Mouse (Mus musculus): ENCODE data around the gene Wnk2. TPM values are rescaled to one million over a fixed set of nuclear protein-coding genes. Genes with fewer than 3 reads are reported as not detected.

Gene Wnk2
- polyA plus RNA-seq (2016; fragmentation: Nextera tagmentation; extraction: Ambion mirVana), result 4.3 and 6.9 TPM in 2 replicates

- Histone ChIP-seq H3K27ac (replicated peaks) (peak within 1 kb of the TSS; percentile 84), H3K4me3 (peak within 1 kb of the TSS; percentile 92), H3K9me3 (replicated peaks) (no peaks in the 10 kb centered on the region), H3K4me1 (peaks cover 46% of the 10 kb centered on the region), H3K27me3 (ENCODE audit: low read depth, poor library complexity, severe bottlenecking) (peaks cover 70% of the 10 kb centered on the region), H3K36me3 (no peaks in the 10 kb centered on the region)
- 2% methylated on average over 22 of the region's 43 CpGs for WGBS
- peak; percentile 68 for DNase-seq (ENCODE audit: low spot score)
Measured at GRCm38 (mm10) chr13:49147858-49148226, at the start of gene Wnk2. Gene Wnk2, minus strand, starts transcription at chr13:49148014.

DNA sequence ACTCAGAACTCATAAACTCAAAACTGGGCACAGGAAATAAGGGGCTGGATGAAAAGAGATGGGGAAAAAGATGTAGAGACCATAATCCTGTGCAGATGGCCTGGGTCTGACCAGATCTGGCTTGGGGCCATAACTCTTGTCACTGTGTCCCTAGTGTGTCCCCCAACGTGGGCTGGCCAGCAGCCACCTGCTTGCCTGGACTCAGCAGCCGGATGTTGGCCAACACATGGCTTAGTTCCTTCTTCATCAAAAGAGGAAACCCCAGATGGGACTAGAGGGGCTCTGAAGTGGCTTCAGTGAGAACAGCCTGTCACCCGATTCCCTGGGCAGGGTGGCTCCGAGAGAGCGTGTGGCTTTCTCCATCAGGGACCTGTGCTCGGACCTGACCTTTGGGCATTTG is 49.0 kb upstream of the Wnk2 start:
- Histone ChIP-seq H3K36me3 (0 out of 2 replicates have a peak, but pooled peaks cover 4% of the 10 kb centered on the region), H3K9me3 (replicated peaks) (no peaks in the 10 kb centered on the region), H3K27ac (replicated peaks) (no peak overlapping the region), H3K4me3 (no peak overlapping the region), H3K4me1 (peaks cover 13% of the 10 kb centered on the region), H3K27me3 (ENCODE audit: low read depth, poor library complexity, severe bottlenecking) (no peaks in the 10 kb centered on the region)
- peak; percentile 10 for DNase-seq (ENCODE audit: low spot score)
- WGBS, result 86% methylated on average over 6 of the region's 6 CpGs

- 83% methylated on average over 5 of the region's 5 CpGs for WGBS
- Histone ChIP-seq H3K27me3 (ENCODE audit: low read depth, poor library complexity, severe bottlenecking) (no peaks in the 10 kb centered on the region), H3K4me3 (no peak overlapping the region)
Measured at GRCm38 (mm10) chr13:49196211-49196610, 48.4 kb upstream of the Wnk2 start.

DNA sequence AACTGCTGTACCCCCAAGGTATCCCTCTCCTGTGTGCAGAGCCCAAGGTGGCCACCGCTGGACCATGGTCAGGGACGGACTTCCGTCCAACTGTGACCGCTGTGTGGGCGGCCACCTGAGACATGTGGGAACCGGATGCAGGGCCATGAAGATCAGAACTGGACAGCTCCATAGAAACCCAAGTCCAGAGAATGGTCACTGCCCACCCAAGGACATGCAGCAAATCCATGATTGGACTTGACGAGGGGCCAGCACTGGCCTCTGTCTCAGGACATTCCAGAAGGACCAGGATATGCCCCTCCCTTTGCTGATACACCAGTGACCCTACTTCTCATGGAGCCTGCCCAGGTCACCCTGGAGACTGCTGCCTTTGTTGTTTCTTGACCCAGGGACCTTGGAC is 47.8 kb upstream of the Wnk2 start:
- DNase-seq (ENCODE audit: low spot score), result no peak

More at GRCm38 (mm10) chr13:49196211-49196610, 48.4 kb upstream of the Wnk2 start:
- Histone ChIP-seq H3K9me3 (replicated peaks) (no peaks in the 10 kb centered on the region), H3K4me1 (peaks cover 16% of the 10 kb centered on the region), H3K36me3 (0 out of 2 replicates have a peak, but pooled peaks cover 4% of the 10 kb centered on the region), H3K27ac (replicated peaks) (no peak overlapping the region)
- no peak for DNase-seq (ENCODE audit: low spot score)

GRCm38 (mm10) chr13:49194811-49195210 is 47.0 kb upstream of the Wnk2 start:
- no peak overlapping the region for H3K4me3 ChIP-seq
- peaks cover 17% of the 10 kb centered on the region for H3K4me1 ChIP-seq
- no peak for DNase-seq (ENCODE audit: low spot score)
- H3K36me3 ChIP-seq, result 0 out of 2 replicates have a peak, but pooled peaks cover 4% of the 10 kb centered on the region
- no peaks in the 10 kb centered on the region for H3K9me3 ChIP-seq (replicated peaks)
- 94% methylated on average over 13 of the region's 13 CpGs for WGBS
- H3K27me3 ChIP-seq (ENCODE audit: low read depth, poor library complexity, severe bottlenecking), result peaks cover 7% of the 10 kb centered on the region; the same call in 1 of the 2 replicates
- H3K27ac ChIP-seq (replicated peaks), result no peak overlapping the region

More for the DNA sequence above, 47.8 kb upstream of the Wnk2 start:
- Histone ChIP-seq H3K27ac (replicated peaks) (no peak overlapping the region), H3K9me3 (replicated peaks) (no peaks in the 10 kb centered on the region), H3K4me1 (peaks cover 17% of the 10 kb centered on the region), H3K27me3 (ENCODE audit: low read depth, poor library complexity, severe bottlenecking) (no peaks in the 10 kb centered on the region), H3K36me3 (0 out of 2 replicates have a peak, but pooled peaks cover 4% of the 10 kb centered on the region), H3K4me3 (no peak overlapping the region)
- WGBS, result 92% methylated on average over 7 of the region's 7 CpGs

- H3K36me3 ChIP-seq, result 0 out of 2 replicates have a peak, but pooled peaks cover 4% of the 10 kb centered on the region
- peaks cover 22% of the 10 kb centered on the region for H3K4me1 ChIP-seq
- no peaks in the 10 kb centered on the region for H3K9me3 ChIP-seq (replicated peaks)
- H3K4me3 ChIP-seq, result no peak overlapping the region
- H3K27ac ChIP-seq (replicated peaks), result no peak overlapping the region
- WGBS, result 94% methylated on average over 17 of the region's 17 CpGs
- peaks cover 19% of the 10 kb centered on the region for H3K27me3 ChIP-seq (ENCODE audit: low read depth, poor library complexity, severe bottlenecking)
- DNase-seq (ENCODE audit: low spot score), result no peak
Measured at GRCm38 (mm10) chr13:49193650-49194049, 45.8 kb upstream of the Wnk2 start.

GRCm38 (mm10) chr13:49192156-49192855 is 44.5 kb upstream of the Wnk2 start:
- no peak overlapping the region for H3K27ac ChIP-seq (replicated peaks)
- 86% methylated on average over 16 of the region's 16 CpGs for WGBS
- no peak for DNase-seq (ENCODE audit: low spot score)
- 0 out of 2 replicates have a peak, but pooled peaks cover 4% of the 10 kb centered on the region for H3K36me3 ChIP-seq
- H3K4me1 ChIP-seq, result peaks cover 35% of the 10 kb centered on the region
- no peak overlapping the region for H3K4me3 ChIP-seq
- H3K9me3 ChIP-seq (replicated peaks), result no peaks in the 10 kb centered on the region
- H3K27me3 ChIP-seq (ENCODE audit: low read depth, poor library complexity, severe bottlenecking), result peaks cover 26% of the 10 kb centered on the region

- H3K27ac ChIP-seq (replicated peaks), result 0 out of 2 replicates have a peak overlapping the region, but pooled peaks have one; percentile 10
- H3K27me3 ChIP-seq (ENCODE audit: low read depth, poor library complexity, severe bottlenecking), result peaks cover 29% of the 10 kb centered on the region
- no peak overlapping the region for H3K4me3 ChIP-seq
- H3K9me3 ChIP-seq (replicated peaks), result no peaks in the 10 kb centered on the region
- 67% methylated on average over 5 of the region's 5 CpGs for WGBS
- peaks cover 41% of the 10 kb centered on the region for H3K4me1 ChIP-seq
- H3K36me3 ChIP-seq, result 0 out of 2 replicates have a peak, but pooled peaks cover 4% of the 10 kb centered on the region
- DNase-seq (ENCODE audit: low spot score), result no peak
Measured at GRCm38 (mm10) chr13:49191673-49192035, 43.8 kb upstream of the Wnk2 start.

DNA sequence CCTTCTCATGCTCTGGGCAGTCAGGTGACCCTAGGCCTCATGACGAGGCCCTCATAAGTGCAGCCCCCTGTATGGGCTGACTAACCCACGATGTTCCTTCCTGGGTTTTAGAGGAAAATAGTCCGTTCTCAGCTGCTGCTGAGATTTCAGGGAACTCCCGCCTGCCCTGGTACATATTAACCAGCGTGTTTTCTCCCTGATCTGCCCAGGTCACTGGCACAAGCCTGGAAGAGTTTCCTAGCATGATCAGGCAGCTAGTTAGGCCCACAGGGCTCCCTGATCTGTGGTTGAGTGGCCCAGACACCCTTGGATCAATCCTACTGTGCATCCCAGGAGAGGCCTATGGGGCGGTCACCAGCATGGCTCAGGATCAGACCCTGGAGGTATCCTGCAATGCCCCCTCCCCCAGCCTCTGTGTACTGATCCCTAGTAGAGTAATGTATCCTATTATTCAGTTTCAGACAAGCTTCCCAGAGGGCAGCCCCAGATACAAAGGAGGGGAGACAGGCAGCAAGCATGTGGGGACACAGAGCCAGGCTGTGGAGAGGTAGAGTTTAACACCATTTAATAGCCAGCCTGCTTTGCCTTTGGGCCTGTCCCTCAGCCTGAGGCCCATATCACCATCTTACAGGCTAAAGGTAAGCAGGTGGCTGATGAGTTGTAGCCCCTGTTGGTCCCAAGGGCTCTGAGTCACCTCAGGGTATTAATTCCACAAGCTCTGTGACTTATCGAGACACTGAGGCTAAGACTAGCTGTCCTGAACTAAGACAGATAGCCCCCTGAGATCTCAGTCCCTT is 43.3 kb upstream of the Wnk2 start:
- Histone ChIP-seq H3K4me3 (no peak overlapping the region), H3K27me3 (ENCODE audit: low read depth, poor library complexity, severe bottlenecking) (peaks cover 34% of the 10 kb centered on the region), H3K4me1 (peaks cover 44% of the 10 kb centered on the region), H3K36me3 (0 out of 2 replicates have a peak, but pooled peaks cover 4% of the 10 kb centered on the region), H3K27ac (replicated peaks) (peak overlapping the region; percentile 10), H3K9me3 (replicated peaks) (no peaks in the 10 kb centered on the region)
- WGBS, result 87% methylated on average over 7 of the region's 7 CpGs
- no peak for DNase-seq (ENCODE audit: low spot score)

DNA sequence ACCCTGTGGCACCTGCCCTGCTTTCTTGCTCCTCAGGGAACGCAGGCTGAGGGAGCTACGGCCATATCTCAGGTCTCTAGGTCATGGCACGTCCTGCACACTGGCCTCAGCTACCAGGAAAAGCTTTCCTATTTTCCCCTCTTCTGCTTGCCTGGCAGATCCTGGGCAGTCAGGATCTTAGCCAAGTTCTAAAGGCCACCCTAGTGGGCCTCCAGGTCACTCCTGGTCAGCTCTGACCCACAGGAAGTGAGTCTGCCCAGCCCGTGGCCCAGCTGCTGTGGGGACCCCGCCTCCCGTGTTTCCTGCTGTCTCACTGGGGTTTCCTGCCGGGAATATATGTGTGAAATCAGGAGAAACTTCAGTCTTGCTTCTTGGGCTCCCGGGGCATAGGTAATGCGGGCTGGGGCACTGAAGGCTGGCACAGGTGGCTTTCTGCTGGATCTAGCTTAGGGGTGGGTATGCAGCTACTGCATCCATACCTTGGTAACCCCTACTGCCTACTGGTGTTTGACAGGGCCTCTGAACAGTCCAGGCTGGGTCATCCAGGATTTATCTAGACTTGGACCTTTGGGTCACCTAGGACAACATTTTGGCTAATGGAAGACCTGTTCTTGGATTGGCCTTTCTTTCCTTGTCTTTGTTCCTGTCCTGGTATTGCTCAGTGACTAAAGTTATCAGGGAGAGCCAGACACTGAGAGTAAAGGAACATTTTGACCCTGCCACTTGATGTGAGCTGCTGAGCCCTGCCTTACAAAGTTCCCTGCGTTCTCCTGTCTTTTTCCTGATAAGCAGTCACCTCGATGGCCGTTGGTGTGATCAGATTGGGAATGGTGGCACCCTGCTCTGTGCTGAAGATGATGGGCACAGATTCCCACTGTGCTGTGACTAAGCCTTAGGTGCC is 42.4 kb upstream of the Wnk2 start:
- WGBS, result 83% methylated on average over 12 of the region's 12 CpGs
- peaks cover 44% of the 10 kb centered on the region for H3K4me1 ChIP-seq
- H3K4me3 ChIP-seq, result no peak overlapping the region
- H3K36me3 ChIP-seq, result no peaks in the 10 kb centered on the region
- peaks cover 40% of the 10 kb centered on the region for H3K27me3 ChIP-seq (ENCODE audit: low read depth, poor library complexity, severe bottlenecking)
- H3K9me3 ChIP-seq (replicated peaks), result no peaks in the 10 kb centered on the region
- peak overlapping the region; percentile 30; the same call in 1 of the 2 replicates for H3K27ac ChIP-seq (replicated peaks)
- no peak for DNase-seq (ENCODE audit: low spot score)

GRCm38 (mm10) chr13:49188966-49189360 is 41.1 kb upstream of the Wnk2 start:
- Histone ChIP-seq H3K4me1 (peaks cover 44% of the 10 kb centered on the region), H3K4me3 (no peak overlapping the region), H3K9me3 (replicated peaks) (no peaks in the 10 kb centered on the region), H3K27ac (replicated peaks) (no peak overlapping the region), H3K27me3 (ENCODE audit: low read depth, poor library complexity, severe bottlenecking) (peaks cover 49% of the 10 kb centered on the region), H3K36me3 (no peaks in the 10 kb centered on the region)
- DNase-seq (ENCODE audit: low spot score), result no peak
- 60% methylated on average over 2 of the region's 2 CpGs for WGBS

Data from midbrain, embryonic 10.5 days (tissue).